Mouse (Mus musculus) heart, adult 11 months (tissue): ENCODE results near the gene Cyp1a2.
A peak's percentile ranks its signal among the peaks of the same experiment; 100 is the strongest.

Experiments
- DNase-seq: peaks from one replicate; pipeline ENCODE4 v3.0.0; 2022

Gene Cyp1a2

GRCm38 (mm10) chr9:57683520-57683919, at the start of gene Cyp1a2:
TSS of gene Cyp1a2 (minus strand) at chr9:57683703.
- DNase-seq, result peak; percentile 65

DNA sequence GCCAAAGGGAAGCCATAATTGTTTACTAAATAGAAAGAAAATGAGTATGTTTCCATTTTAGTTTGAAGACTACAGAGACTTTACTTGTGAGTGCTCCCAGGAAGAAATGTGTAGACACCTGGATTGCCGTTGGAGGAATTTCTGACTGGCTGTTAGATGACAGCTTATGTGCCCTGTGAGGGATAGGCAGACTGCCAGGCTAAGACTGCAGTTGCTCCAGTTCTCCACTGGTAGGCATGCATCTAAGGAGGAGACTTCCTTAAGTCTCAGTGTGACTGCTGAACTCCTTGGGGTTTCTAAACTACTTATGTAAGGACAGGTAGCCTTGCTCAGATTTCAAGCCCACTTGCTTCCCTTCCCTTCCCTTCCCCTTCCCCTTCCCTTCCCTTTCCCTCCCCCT, 44.8 kb upstream of the Cyp1a2 start:
- peak; percentile 60 for DNase-seq

DNA sequence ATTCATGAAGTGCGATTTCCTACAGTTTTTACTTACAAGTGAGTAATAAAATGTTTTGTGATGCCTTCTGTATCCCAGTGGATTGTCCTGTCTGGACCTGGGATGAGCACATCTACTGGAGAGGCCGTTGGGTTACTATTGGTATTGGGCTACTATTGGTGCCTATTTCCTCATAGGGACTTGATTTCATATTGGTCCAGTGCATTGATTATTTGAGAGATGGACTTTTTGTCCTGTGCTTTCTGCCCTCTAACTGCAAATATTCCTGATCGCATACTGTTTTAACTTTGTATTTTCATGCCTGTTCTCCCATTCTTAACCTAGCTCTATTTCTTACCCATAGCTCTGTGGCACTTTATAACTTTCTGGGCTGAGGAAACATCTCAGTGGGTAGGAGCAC, 41.2 kb upstream of the Cyp1a2 start:
- DNase-seq, result no peak

DNA sequence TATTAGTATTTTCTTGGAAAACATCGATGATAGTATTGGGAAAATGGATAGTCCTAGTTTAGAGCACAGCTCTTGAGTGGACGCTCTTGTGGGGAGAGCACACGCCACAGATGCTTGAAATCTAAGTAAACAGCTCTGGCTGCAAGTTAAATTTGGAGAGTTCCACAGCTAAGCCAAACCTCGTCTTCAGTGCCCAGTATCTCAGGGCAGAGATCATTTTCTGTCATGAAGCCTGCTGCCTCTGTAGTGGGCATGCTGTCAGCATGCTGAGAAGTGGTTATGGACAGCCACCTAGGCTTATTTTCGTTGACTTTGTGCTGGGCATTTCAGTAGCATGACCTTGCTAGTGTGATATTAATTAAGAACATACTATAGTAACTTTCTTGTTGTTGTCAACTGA, 40.3 kb upstream of the Cyp1a2 start:
- DNase-seq, result peak; percentile 89

- peak; percentile 99 for DNase-seq
Observed at GRCm38 (mm10) chr9:57723315-57723715, 39.8 kb upstream of the Cyp1a2 start.

GRCm38 (mm10) chr9:57722371-57722770, 38.9 kb upstream of the Cyp1a2 start:
- DNase-seq, result peak; percentile 76

DNA sequence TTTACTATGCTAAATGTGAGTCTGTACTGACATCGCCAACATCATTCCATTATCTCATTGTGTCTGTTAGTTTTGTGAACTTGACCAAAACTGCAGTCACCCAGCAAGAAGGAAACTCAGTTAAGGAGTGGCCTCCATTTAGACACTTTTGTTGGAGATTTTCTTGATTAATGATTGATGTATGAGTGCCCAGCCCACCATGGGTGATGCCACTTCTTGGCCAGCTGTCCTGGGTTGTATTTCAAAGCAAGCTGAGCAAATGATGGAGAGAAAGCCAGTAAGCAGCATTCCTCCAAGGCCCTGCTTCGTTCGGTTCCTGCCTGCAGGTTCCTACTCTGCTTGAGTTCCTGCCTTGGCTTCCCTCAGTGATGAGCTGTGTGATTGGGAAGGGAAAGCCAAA, 37.2 kb upstream of the Cyp1a2 start:
- peak; percentile 70 for DNase-seq

GRCm38 (mm10) chr9:57718408-57718807, 34.9 kb upstream of the Cyp1a2 start:
- peak; percentile 64 for DNase-seq

DNA sequence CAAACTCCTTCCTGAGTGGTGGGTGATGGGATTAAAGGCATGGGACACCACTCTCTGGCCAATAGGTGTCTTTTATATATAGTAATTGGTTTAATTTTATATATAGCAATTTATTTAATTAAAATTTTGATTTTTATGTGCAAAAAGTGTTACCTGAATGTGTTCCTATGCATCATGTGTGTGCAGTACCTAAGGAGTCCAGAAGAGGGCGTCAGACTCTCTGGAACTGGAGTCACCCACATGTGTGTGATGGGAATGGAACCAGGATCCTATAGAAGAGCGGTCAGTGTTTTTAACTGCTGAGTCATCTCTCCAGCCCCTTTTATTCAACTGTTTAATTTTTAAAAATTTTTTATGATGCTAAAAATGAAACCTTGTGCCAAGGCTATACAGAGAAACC, 28.7 kb upstream of the Cyp1a2 start:
- DNase-seq, result peak; percentile 25

DNA sequence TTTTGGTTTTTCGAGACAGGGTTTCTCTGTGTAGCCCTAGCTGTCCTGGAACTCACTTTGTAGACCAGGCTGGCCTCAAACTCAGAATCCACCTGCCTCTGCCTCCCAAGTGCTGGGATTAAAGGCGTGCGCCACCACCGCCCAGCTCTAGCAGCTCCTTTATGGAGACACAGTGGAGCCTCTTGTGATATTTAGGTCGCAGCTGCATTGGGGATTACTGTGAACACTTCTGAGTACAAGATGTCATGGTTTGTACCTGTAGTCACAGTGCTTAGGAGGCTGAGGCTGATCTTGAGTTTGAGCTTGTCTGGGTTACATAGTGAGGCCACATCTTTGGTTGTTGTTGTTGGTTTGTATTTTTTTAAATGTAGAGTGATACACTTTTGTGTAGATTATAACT, 26.7 kb upstream of the Cyp1a2 start:
- peak; percentile 66 for DNase-seq

DNA sequence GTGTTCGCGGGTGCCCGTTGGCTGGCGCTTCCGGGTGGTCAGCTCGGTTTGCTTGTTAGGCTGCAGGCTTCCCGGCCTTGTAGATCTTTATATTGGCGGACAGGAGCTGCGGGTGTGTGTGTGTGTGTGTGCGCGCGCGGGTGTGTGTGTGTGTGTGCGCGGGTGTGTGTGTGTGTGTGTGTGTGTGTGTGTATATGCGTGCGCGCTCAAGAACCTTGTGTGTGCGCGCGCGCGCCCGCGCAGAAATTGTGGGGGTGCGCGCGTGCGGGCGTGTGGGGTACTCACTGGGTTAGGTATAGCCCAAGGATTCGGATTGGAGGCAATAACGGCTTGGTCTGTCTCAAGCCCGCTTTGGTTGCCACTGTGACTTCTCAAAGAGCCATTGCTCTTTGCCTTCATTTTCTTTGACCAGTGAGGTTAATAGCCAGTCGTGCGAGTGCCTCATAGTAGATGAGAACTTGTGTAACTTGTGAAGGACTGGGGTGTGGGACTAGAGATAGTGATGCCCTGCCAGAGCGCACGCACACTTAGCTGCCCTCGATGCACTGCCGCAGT, 25.3 kb upstream of the Cyp1a2 start:
- DNase-seq, result peak; percentile 95

DNA sequence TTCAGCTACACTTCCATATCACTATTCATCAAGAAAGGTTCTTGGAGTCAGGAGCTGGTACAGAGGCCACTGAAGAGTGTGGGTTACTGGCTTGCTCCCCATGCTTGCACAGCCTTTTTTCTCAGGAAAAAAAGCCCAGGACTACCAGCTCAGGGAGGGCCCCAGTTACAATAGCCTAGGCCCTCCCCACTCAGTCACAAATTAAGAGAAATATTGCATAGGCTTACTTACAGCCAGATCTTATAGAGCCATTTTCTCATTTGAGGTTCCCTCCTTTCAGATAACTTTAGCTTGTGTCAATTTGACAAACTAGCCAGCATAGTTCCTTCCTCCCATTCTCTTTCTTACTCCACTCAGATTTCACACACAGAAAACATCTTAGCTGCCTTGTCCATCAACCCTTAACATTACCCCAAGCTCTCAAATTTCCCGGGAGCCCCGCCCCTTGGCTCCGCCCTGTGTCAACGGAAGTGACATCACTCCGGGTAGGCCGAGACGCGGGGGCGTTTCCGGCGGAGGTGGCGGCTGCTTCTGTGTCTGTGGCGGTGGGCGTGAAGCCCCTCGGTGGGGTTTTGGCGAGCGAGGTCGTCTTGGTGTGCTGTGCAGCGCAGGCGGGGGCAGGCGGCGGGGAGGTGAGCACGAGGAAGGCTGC, 24.7 kb upstream of the Cyp1a2 start, which contains the start of gene Edc3:
Gene Edc3 (plus strand): TSS at position 473 of the 652 bp plus-strand sequence.
- DNase-seq, result peak; percentile 99

DNA sequence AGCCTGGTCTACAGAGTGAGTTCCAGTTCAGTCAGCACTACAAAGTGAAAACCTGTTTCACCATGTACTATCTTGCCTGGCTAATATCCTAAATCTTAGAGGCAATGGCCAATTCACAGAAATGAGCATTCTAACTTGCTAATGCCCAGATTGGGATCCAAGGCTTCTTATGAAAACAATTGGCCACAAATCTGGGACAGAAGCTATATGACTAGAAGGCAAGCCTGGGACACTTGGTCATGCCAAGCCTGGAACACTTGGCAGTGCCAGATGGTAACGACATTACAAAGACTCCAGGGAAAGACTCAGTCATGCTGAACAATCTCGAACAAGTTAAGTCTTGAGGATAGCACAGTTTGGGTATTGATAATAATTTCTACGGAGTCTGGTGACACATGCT, 23.0 kb upstream of the Cyp1a2 start:
- DNase-seq, result no peak

DNA sequence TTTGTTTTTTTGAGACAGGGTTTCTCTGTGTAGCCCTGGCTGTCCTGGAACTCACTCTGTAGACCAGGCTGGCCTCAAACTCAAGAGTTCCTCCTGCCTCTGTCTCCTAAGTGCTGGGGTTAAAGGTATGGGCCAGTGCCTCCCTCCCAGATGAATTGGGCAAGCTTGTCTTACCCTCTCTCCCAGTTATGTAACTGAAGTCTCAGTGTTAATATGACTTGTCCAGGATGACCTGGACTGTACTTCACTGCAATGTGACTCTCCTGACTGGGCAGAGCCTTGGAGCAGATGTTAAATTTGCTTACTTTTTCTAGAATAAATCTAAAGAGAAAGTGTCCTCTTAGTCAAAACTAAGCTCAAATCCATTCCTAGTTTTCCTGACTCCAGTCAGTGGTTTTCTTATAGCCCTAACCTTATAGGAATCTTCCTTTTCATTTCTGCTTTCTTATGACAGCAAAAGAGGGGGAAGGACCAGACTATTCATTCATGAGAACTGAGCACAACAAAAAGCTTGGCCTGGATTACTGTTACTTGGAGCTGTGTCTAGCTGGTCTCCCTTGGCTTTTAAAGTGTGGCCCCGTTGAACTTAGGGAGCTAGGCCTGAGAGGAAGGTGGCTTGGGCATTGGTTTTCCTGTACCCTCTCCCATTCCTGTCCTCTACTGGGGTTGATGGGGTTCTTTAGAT, 15.1 kb upstream of the Cyp1a2 start:
- DNase-seq, result peak; percentile 70

DNA sequence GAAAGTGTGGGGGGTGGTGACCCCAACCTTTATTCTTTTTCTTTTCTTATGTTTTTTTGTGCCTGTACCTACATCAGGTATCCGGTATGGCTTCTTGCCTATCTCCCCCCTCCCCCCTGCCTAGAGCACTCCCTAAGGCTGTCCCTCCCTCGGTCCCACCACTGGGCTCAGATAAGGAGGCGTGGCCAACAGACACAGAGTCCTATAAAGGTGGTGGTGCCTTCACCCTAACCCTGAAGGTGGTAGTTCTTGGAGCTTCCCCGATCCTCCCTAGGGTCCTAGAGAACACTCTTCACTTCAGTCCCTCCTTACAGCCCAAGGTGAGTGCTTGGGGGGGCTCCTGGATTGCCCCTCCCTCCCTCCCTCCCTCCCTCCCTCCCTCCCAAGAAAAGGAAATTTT, 13.9 kb upstream of the Cyp1a2 start:
- peak; percentile 86 for DNase-seq

GRCm38 (mm10) chr9:57696380-57697285, 13.1 kb upstream of the Cyp1a2 start:
- DNase-seq, result peak; percentile 94

GRCm38 (mm10) chr9:57694108-57694507, 10.6 kb upstream of the Cyp1a2 start:
- DNase-seq, result peak; percentile 91

- no peak for DNase-seq
Observed at GRCm38 (mm10) chr9:57688606-57689005, 5.1 kb upstream of the Cyp1a2 start.

DNA sequence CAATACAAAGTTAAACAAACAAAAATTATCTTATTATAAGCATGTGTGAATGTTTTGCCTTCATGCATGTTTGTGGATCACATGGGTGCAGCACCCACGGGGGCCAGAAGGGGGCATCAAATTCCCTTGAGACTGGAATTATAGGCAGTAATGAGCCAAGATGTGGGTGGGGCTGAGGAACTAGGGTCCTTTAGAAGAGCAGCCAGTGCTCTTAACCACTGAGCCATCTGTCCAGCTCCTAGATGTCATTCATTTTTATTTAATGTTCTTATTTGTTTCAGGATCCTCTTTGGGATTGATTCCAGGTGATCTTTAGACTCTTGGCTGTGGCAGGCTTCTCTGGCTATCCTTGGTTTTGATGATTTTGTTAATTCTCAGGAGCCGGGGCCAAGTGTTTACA, 4.7 kb upstream of the Cyp1a2 start:
- peak; percentile 85 for DNase-seq

- DNase-seq, result no peak
Observed at GRCm38 (mm10) chr9:57687751-57688150, 4.2 kb upstream of the Cyp1a2 start, which contains the start of gene Cyp1a1. TSS of gene Cyp1a1 (plus strand) at chr9:57687928.

- peak; percentile 46 for DNase-seq
Observed at GRCm38 (mm10) chr9:57686011-57686410, 2.5 kb upstream of the Cyp1a2 start.

DNA sequence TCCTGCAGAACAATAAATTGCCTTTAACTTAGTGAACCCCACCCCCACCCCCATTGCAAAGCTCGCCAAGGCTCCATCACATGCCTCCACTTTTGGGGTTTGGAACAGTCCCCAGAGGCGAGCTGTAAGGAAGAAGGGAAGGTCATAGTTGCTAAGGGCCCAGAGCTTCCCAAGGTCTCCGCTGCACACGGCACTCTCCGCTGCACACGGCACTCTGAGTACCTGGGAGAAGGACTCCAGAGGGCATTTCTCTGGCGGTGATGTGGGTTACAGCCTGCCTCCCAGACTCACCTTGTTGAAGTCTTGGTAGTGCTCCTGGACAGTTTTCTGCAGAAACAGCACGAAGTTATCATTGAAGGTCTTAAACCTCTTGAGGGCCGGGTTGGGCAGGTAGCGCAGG, 2.1 kb downstream of the Cyp1a2 start:
- peak; percentile 64 for DNase-seq

- peak; percentile 71 for DNase-seq
Observed at GRCm38 (mm10) chr9:57671500-57671899, 12.0 kb downstream of the Cyp1a2 start.
